Mouse (Mus musculus) kidney, postnatal 0 days (tissue): Measurements from ENCODE around the gene Lhfpl3. TPM values are rescaled to one million over a fixed set of nuclear protein-coding genes. Genes with fewer than 3 reads are reported as not detected.

Experiments
- ATAC-seq: fragments of 200-750 bp; cut with Nextera tagmentation; replicated peaks from 2 replicates; pipeline ENCODE4 v1.8.0; 2017; ENCODE audit warnings: low read depth, moderate number of reproducible peaks, moderate TSS enrichment, moderate library complexity; ENCODE audit not compliant: low FRiP score
- DNase-seq: peaks from one replicate; pipeline ENCODE4 v3.0.0-alpha.2; 2016; ENCODE audit warnings: low spot score
- H3K27ac ChIP-seq: fragments of 300-500 bp; sonication (generic); 2 replicates; pipeline ENCODE4 v1.5.1; 2014; ENCODE audit warnings: mild to moderate bottlenecking
- H3K27me3 ChIP-seq: fragments of 300-500 bp; sonication (generic); 2 replicates; pipeline ENCODE4 v1.6.1; 2014; ENCODE audit warnings: low read length, mixed read lengths; ENCODE audit not compliant: insufficient read depth
- H3K36me3 ChIP-seq: fragments of 300-500 bp; sonication (generic); 2 replicates; pipeline ENCODE4 v1.6.1; 2014; ENCODE audit warnings: low read length, mixed read lengths; ENCODE audit not compliant: insufficient read depth
- H3K4me1 ChIP-seq: fragments of 300-500 bp; sonication (generic); replicated peaks from 2 replicates; pipeline ENCODE4 v1.6.1; 2014; ENCODE audit warnings: antibody characterized with exemption, low read length, mixed read lengths; ENCODE audit not compliant: insufficient read depth
- H3K4me2 ChIP-seq: fragments of 300-500 bp; sonication (generic); 2 replicates; pipeline ENCODE4 v1.6.1; 2014; ENCODE audit warnings: mild to moderate bottlenecking, low read length, moderate library complexity, mixed read lengths
- H3K4me3 ChIP-seq: fragments of 300-500 bp; sonication (generic); replicated peaks from 2 replicates; pipeline ENCODE4 v1.5.1; 2014; ENCODE audit warnings: low read depth, low read length
- H3K9ac ChIP-seq: fragments of 300-500 bp; sonication (generic); 2 replicates; pipeline ENCODE4 v1.6.1; 2014; ENCODE audit warnings: low read depth, low read length
- H3K9me3 ChIP-seq: fragments of 300-500 bp; sonication (generic); replicated peaks from 2 replicates; pipeline ENCODE4 v1.6.1; 2016; ENCODE audit warnings: low read length, inconsistent platforms, mixed read lengths
- CTCF ChIP-seq: IDR thresholded peaks from 2 replicates; pipeline ENCODE4 v1.5.1; 2016; ENCODE audit warnings: antibody characterized with exemption, low read depth, mild to moderate bottlenecking, moderate library complexity
- WGBS: fragments of 180-500 bp; shearing (Covaris S2); extraction: QIAGEN DNeasy Blood & Tissue Kit; methylation state at CpG from one replicate; pipeline ENCODE4 v1.1.7; 2014; 5-methylcytosine and 5-hydroxymethylcytosine counted together
- polyA plus RNA-seq: library from polyadenylated mRNA; unstranded; fragments of >200 nt; fragmentation: Nextera tagmentation; extraction: Ambion mirVana; gene quantifications from 2 replicates; pipeline ENCODE4 v1.2.1, GENCODE M21; 2015

Lhfpl3 gene
- polyA plus RNA-seq, 1 experiment from 2014 or later = 1.3 TPM

- Histone ChIP-seq H3K4me1 (no peaks in the 10 kb centered on the region), H3K27me3 (no peaks in the 10 kb centered on the region), H3K9ac (no peak overlapping the region), H3K9me3 (no peaks in the 10 kb centered on the region), H3K4me3 (no peak overlapping the region), H3K36me3 (no peaks in the 10 kb centered on the region), H3K4me2 (no peak overlapping the region), H3K27ac (no peak overlapping the region)
- no peak for ATAC-seq
- no peak for TF ChIP-seq CTCF
- WGBS = 75% methylated on average over 1 of the region's 1 CpGs
- no peak for DNase-seq
Measured at GRCm38 (mm10) chr5:22795361-22795760, 49.5 kb downstream of the Lhfpl3 start.

- DNase-seq (peak; percentile 16), ATAC-seq (no peak)
- Histone ChIP-seq H3K4me1 (no peaks in the 10 kb centered on the region), H3K9me3 (no peaks in the 10 kb centered on the region), H3K36me3 (no peaks in the 10 kb centered on the region), H3K27me3 (no peaks in the 10 kb centered on the region), H3K27ac (no peak overlapping the region), H3K9ac (no peak overlapping the region), H3K4me3 (no peak overlapping the region), H3K4me2 (no peak overlapping the region)
- WGBS = 26% methylated on average over 4 of the region's 4 CpGs
- no peak for TF ChIP-seq CTCF
Measured at GRCm38 (mm10) chr5:22813426-22813825, 67.6 kb downstream of the Lhfpl3 start.

DNA sequence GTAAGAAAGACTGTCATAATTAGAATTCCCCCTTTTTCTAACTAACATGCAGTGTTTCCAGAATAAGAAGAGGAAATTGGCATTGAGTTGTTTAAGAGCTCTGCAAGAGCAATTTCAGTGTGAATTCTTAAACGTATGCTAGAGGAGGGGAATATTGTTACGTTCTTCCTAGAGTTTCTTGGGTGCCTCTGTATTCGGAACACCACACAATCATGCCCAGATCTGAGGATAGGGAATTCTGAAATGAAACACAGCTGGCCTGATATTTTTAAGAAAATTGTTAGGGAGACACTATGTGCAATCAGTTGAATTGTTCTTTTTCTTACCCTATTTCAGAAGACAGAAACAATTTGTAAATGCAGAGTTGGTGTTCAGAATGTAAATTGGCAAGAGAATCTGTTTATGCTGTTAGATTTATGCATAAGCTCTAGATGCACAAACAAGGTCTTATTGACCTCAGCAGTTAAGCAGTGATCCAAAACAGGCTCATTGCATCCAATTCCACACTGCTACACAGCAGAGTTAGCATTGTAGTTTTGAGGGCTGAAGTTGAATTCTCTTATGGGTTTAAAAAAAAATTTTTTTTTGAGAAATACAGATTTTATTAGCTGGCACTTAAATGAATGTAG is 84.1 kb downstream of the Lhfpl3 start:
- no peak for ATAC-seq
- Histone ChIP-seq H3K9ac (no peak overlapping the region), H3K9me3 (no peaks in the 10 kb centered on the region), H3K4me1 (no peaks in the 10 kb centered on the region), H3K36me3 (no peaks in the 10 kb centered on the region), H3K27ac (no peak overlapping the region), H3K4me3 (no peak overlapping the region), H3K4me2 (no peak overlapping the region), H3K27me3 (no peaks in the 10 kb centered on the region)
- TF ChIP-seq CTCF = no peak
- 70% methylated on average over 3 of the region's 3 CpGs for WGBS
- DNase-seq = no peak

DNA sequence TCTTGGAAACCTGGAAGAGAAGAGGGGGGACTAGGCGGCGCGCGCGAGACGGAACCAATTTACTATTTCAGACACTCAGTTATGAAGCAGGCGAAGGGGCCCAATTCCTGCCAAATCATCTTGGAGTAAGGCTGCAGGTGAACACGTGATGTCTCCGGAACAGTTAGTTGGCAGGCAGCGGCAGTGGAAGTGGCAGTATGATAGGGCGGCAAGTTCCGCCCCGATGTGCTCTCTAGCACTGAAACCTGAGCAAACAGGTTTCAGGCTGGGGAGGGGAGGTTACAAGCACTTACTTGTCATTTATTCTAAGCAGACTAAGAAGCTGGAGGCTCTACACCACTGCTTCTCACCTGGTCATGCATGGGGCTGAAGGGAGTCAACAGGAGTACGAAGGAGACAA is 105.7 kb downstream of the Lhfpl3 start:
- Histone ChIP-seq H3K4me2 (no peak overlapping the region), H3K27me3 (no peaks in the 10 kb centered on the region), H3K36me3 (no peaks in the 10 kb centered on the region), H3K27ac (no peak overlapping the region), H3K9ac (no peak overlapping the region), H3K9me3 (no peaks in the 10 kb centered on the region), H3K4me3 (no peak overlapping the region), H3K4me1 (no peaks in the 10 kb centered on the region)
- ATAC-seq (no peak), DNase-seq (no peak)
- TF ChIP-seq CTCF = no peak
- WGBS = 62% methylated on average over 14 of the region's 14 CpGs

GRCm38 (mm10) chr5:22853503-22853902 is 107.6 kb downstream of the Lhfpl3 start:
- H3K4me2 ChIP-seq = no peak overlapping the region
- 91% methylated on average over 2 of the region's 2 CpGs for WGBS
- no peaks in the 10 kb centered on the region for H3K4me1 ChIP-seq
- H3K27ac ChIP-seq = no peak overlapping the region
- DNase-seq = no peak
- H3K4me3 ChIP-seq = no peak overlapping the region
- no peaks in the 10 kb centered on the region for H3K9me3 ChIP-seq
- no peaks in the 10 kb centered on the region for H3K36me3 ChIP-seq
- no peak for ATAC-seq
- no peaks in the 10 kb centered on the region for H3K27me3 ChIP-seq
- H3K9ac ChIP-seq = no peak overlapping the region
- TF ChIP-seq CTCF = no peak

GRCm38 (mm10) chr5:22856480-22856879 is 110.6 kb downstream of the Lhfpl3 start:
- H3K4me3 ChIP-seq = no peak overlapping the region
- H3K4me2 ChIP-seq = no peak overlapping the region
- WGBS = 66% methylated on average over 4 of the region's 4 CpGs
- no peaks in the 10 kb centered on the region for H3K27me3 ChIP-seq
- H3K4me1 ChIP-seq = no peaks in the 10 kb centered on the region
- no peaks in the 10 kb centered on the region for H3K9me3 ChIP-seq
- H3K9ac ChIP-seq = no peak overlapping the region
- ATAC-seq (no peak), DNase-seq (no peak)
- H3K27ac ChIP-seq = no peak overlapping the region
- no peaks in the 10 kb centered on the region for H3K36me3 ChIP-seq
- TF ChIP-seq CTCF = no peak

DNA sequence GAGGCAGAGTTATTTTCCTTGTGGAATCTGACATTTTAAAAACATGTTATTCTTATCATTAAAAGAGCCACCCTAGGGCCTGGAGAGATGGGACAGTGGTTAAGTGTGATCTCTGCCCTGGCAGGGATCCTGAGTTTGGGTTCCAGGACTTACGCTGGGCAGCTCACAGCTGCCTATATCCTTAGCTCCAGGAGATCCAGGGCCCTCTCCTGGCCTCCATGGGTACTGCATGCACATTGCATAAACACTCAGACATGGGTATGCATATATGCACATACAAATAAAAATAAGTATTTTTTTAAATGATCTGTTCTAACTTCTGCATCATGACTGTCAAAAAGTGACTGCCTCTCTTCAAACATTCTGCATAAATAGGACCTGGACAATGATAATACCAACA is 115.5 kb downstream of the Lhfpl3 start:
- TF ChIP-seq CTCF = peak; percentile 35; the same call in 1 of the 2 replicates
- no peak for DNase-seq

More for the DNA sequence above, 115.5 kb downstream of the Lhfpl3 start:
- Histone ChIP-seq H3K36me3 (no peaks in the 10 kb centered on the region), H3K4me2 (no peak overlapping the region), H3K27ac (no peak overlapping the region), H3K9me3 (no peaks in the 10 kb centered on the region), H3K4me1 (no peaks in the 10 kb centered on the region), H3K4me3 (no peak overlapping the region), H3K9ac (no peak overlapping the region), H3K27me3 (no peaks in the 10 kb centered on the region)
- ATAC-seq = no peak
- 67% methylated on average over 1 of the region's 1 CpGs for WGBS
